ENCODE assay signal across 23 mouse cellular contexts in the genomic region with DNA sequence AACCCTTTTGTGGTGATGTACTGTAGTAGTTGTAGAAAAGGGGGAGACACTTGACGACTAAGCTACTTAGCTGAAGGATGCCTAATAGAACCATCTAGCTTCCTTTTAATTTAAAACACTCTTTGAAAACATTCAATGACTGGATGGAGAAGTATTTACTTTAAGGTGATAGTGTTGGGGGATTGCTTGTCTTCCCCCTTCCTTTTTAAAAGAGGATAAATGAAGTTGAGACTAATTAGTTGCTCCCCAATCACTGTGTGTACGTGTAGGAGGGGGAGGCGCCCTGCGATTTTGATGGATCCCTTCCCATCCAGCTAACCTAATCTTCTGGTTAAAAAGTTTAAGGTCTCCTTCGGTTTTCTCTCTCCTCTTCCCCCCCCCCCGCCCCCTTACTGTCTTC. TPM values are rescaled to one million over a fixed set of nuclear protein-coding genes. Genes with fewer than 3 reads are reported as not detected.
A peak's percentile ranks its signal among the peaks of the same experiment; 100 is the strongest.
DNase-seq lines count a peak whose midpoint lies in the region; ATAC-seq and TF ChIP-seq lines count a peak whose summit lies in the region.
"Had no signal": no experiment of that assay in that cellular context is flagged by ENCODE, and none has a peak within 500 bp of the region (broad histone marks: within the 10 kb centered on the region; RNA-seq: fewer than 3 reads in every experiment).

No protein-coding gene starts in this region.

- peaks cover 16% of the 10 kb centered on the region for H3K4me1 ChIP-seq in heart, embryonic 12.5 days (replicated peaks)
- H3K4me1 ChIP-seq in kidney, embryonic 14.5 days (ENCODE audit: control insufficient read depth, insufficient read depth, low read length) = peaks cover 7% of the 10 kb centered on the region; the same call in 1 of the 2 replicates
- 0 out of 2 replicates have a peak, but pooled peaks cover 7% of the 10 kb centered on the region for H3K4me1 ChIP-seq in embryonic facial prominence, embryonic 12.5 days

- 2% methylated on average over 6 of the region's 6 CpGs for WGBS in heart, embryonic 12.5 days
- 2% methylated on average over 6 of the region's 6 CpGs for WGBS in kidney, embryonic 14.5 days
- under 1% methylated on average over 6 of the region's 6 CpGs for WGBS in embryonic facial prominence, embryonic 12.5 days

- no peak overlapping the region for H3K27ac ChIP-seq in heart, embryonic 12.5 days (ENCODE audit: poor library complexity, severe bottlenecking)
- no peak overlapping the region for H3K27ac ChIP-seq in kidney, embryonic 14.5 days (ENCODE audit: low read depth, low read length)
- H3K27ac ChIP-seq in embryonic facial prominence, embryonic 12.5 days = no peak overlapping the region
- H3K27ac ChIP-seq: hindbrain, embryonic 14.5 days; limb, embryonic 15.5 days; neural tube, embryonic 13.5 days had no signal

- CTCF ChIA-PET in Patski (lab: Charles Lee) = interaction anchor here (1.0 to 17.4 kb wide), 3 partner anchors 16 to 876 kb away, joined by 3 to 345 read pairs (median 3); a partner anchor contains a TSS

- H3K4me2 ChIP-seq in heart, embryonic 12.5 days = peak overlapping the region; percentile 63
- no peak overlapping the region for H3K4me2 ChIP-seq in kidney, embryonic 14.5 days (replicated peaks; ENCODE audit: low read depth, low read length)
- peak overlapping the region; percentile 24; the same call in 1 of the 2 replicates for H3K4me2 ChIP-seq in embryonic facial prominence, embryonic 12.5 days (replicated peaks)
- H3K4me2 ChIP-seq: hindbrain, embryonic 14.5 days; limb, embryonic 15.5 days; neural tube, embryonic 13.5 days had no signal

- peaks cover 55% of the 10 kb centered on the region for H3K27me3 ChIP-seq in heart, embryonic 12.5 days (replicated peaks)
- peaks cover 92% of the 10 kb centered on the region for H3K27me3 ChIP-seq in kidney, embryonic 14.5 days (ENCODE audit: control insufficient read depth, insufficient read depth, low read length)
- H3K27me3 ChIP-seq in Patski = no peaks in the 10 kb centered on the region
- peaks cover 74% of the 10 kb centered on the region for H3K27me3 ChIP-seq in embryonic facial prominence, embryonic 12.5 days

- no peak for TF ChIP-seq CTCF in Patski (IDR thresholded peaks at IDR 0.05)

- in situ Hi-C loops in Patski (cut with MboI; ENCODE audit: low pct_unique_long_range_greater_than_20kb) = loop anchor here (25.0 kb wide), 1 partner anchor 1386 kb away; a partner anchor contains a TSS

- no peaks in the 10 kb centered on the region for H3K9me3 ChIP-seq in heart, embryonic 12.5 days (replicated peaks)
- H3K9me3 ChIP-seq in kidney, embryonic 14.5 days (ENCODE audit: control insufficient read depth, low read length) = no peaks in the 10 kb centered on the region
- H3K9me3 ChIP-seq in embryonic facial prominence, embryonic 12.5 days = no peaks in the 10 kb centered on the region
- H3K9me3 ChIP-seq: limb, embryonic 15.5 days; neural tube, embryonic 13.5 days had no signal

- no peaks in the 10 kb centered on the region for H3K36me3 ChIP-seq in heart, embryonic 12.5 days
- H3K36me3 ChIP-seq in kidney, embryonic 14.5 days (ENCODE audit: control insufficient read depth, insufficient read depth, low read length) = no peaks in the 10 kb centered on the region
- no peaks in the 10 kb centered on the region for H3K36me3 ChIP-seq in embryonic facial prominence, embryonic 12.5 days
- H3K36me3 ChIP-seq: limb, embryonic 15.5 days; neural tube, embryonic 13.5 days had no signal

- H3K9ac ChIP-seq in heart, embryonic 12.5 days = no peak overlapping the region
- no peak overlapping the region for H3K9ac ChIP-seq in kidney, embryonic 14.5 days (ENCODE audit: low read depth, low read length)
- H3K9ac ChIP-seq in embryonic facial prominence, embryonic 12.5 days = no peak overlapping the region
- H3K9ac ChIP-seq: hindbrain, embryonic 14.5 days; limb, embryonic 15.5 days; liver, postnatal 0 days; neural tube, embryonic 13.5 days had no signal

- H3K4me3 ChIP-seq in heart, embryonic 12.5 days = peak overlapping the region; percentile 37; the same call in 1 of the 2 replicates
- peak overlapping the region; percentile 25; the same call in 1 of the 2 replicates for H3K4me3 ChIP-seq in kidney, embryonic 14.5 days (ENCODE audit: low read length)
- no peak overlapping the region for H3K4me3 ChIP-seq in embryonic facial prominence, embryonic 12.5 days
- H3K4me3 ChIP-seq: limb, embryonic 15.5 days; neural tube, embryonic 13.5 days had no signal

- DNase-seq in heart, postnatal 36 days = no peak
- DNase-seq in kidney, adult 11 months = no peak
- DNase-seq in Patski (ENCODE audit: low read depth, low spot score) = peak; percentile 42
- DNase-seq in spleen, postnatal 36 days (ENCODE audit: low spot score in 2 of 2) = no peak
- DNase-seq in left cerebral cortex, adult 11 months (ENCODE audit: low spot score) = no peak
- DNase-seq: B cell, adult 2 months; cerebellum, adult 11 months; cerebellum, postnatal 14 days; gastrocnemius, postnatal 25 days; liver, postnatal 0 days; lung, postnatal 14 days; right cerebral cortex, postnatal 25 days; thymus, postnatal 36 days had no signal

- POLR2A ChIA-PET in Patski (lab: Charles Lee) = interaction anchor here (0.6 to 17.0 kb wide), 4 partner anchors 8 to 770 kb away, joined by 3 to 623 read pairs (median 4); a partner anchor contains a TSS

- intact Hi-C loops in heart, postnatal 36 days (cut with DNase I) = no loop called here

- ATAC-seq in heart, embryonic 12.5 days (ENCODE audit: insufficient number of reproducible peaks, low FRiP score) = no peak
- ATAC-seq in kidney, embryonic 14.5 days (ENCODE audit: low FRiP score, low TSS enrichment) = no peak
- ATAC-seq in Patski = no peak
- ATAC-seq in embryonic facial prominence, embryonic 12.5 days (ENCODE audit: insufficient number of reproducible peaks, insufficient read depth, low FRiP score, low TSS enrichment) = no peak
- ATAC-seq: liver, postnatal 0 days had no signal

RNA-seq across cellular contexts. Expression of a gene that starts 23.7 kb away (rescaled TPM):
- polyA plus RNA-seq in heart, embryonic 12.5 days (2016; fragmentation: Nextera tagmentation; extraction: Ambion mirVana) = 39.1 and 41.3 TPM in 2 replicates
- 1 to 10 TPM in 1 of 2 experiments, under 1 TPM in 1; 0.43 to 1.1 TPM for total RNA-seq in heart, postnatal 36 days (2021)
- 1.7 and 1.8 TPM in 2 replicates for polyA plus RNA-seq in kidney, embryonic 14.5 days (2014; fragmentation: Nextera tagmentation; extraction: Ambion mirVana)
- polyA plus RNA-seq in Patski (2021) = 199 TPM
- 54.6 and 55.2 TPM in 2 replicates for polyA plus RNA-seq in embryonic facial prominence, embryonic 12.5 days (2016; fragmentation: Nextera tagmentation; extraction: Ambion mirVana)
- total RNA-seq: layer of hippocampus, postnatal 10 days; left cerebral cortex, postnatal 10 days; megakaryocyte-erythroid progenitor cell, adult 5-6 weeks had no signal
- polyA plus RNA-seq: frontal cortex, adult 2 months had no signal

Comparison
In these comparisons a context has a peak if more than half of its experiments do, and no peak if none do; other contexts are left out.
1. RNA of a gene that starts 23.7 kb away (polyA plus RNA-seq): 199 TPM in Patski (single experiment), 54.6 to 55.2 TPM in embryonic facial prominence, embryonic 12.5 days and 39.1 to 41.3 TPM in heart, embryonic 12.5 days; 1.7 to 1.8 TPM in kidney, embryonic 14.5 days; every median in the first group is over 10 times any median in the second.